Mouse (Mus musculus): ENCODE data around the gene Phf14.

Phf14 gene

DNA sequence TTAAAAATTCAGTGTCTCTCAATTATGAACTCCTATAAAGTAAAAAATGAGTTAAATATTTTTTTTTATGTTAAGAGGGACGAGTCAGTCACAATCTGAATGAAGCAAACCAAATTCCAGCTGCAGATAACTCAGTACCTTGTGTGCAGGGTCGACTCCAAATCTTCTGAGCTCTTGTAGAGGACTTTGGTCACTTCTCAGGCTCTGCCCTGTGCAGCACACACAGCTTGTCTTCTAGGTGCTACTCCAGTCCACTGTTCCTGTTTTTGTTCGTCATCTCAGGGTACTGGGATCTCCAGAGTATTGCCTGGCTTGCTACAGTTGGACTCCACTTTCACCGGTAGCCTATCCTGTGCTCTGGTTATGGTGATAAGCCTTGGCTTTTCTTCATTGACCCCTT is 113.1 kb downstream of the Phf14 start:
- DNase-seq (ENCODE audit: low spot score in 2 of 2), result no peak

DNA sequence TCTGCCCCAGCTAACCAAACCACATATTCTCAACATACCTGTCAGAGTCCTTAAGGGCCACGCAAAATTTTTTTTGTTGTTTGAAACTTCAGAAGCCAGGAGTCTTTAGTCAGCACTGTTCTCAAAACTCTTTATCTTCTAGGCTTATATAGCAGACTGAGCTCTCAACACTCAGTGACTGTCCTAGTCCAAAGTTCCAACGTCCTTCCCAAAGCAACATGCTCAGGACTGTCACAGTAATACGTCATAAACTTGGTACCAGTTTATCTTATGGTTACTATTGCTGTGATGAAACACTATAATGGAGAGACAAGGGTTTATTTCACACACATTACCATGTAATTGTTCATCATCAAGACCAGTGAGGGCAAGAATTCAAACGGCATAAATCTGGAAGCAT is 113.9 kb downstream of the Phf14 start:
- no peak for DNase-seq (ENCODE audit: low spot score in 2 of 2)

DNA sequence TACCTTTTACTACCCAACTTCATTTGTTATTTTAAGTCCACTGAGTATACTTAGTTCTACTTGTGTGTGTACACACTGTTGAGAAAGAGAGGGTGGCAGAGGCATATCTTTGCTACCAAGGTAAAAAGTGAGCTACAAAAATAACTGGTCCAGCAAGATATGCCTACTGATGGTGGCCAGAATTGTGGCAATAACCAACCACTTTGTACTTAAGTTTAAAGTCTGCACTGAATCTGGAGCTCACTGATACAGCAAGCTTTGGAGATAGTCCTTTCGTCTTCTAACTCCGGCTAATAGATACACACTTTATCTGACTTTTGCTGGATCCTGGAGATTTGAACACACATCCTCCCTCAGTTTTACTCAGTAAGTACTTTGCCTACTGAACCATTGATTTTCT is 115.8 kb downstream of the Phf14 start:
- no peak for DNase-seq (ENCODE audit: low spot score in 2 of 2)

DNA sequence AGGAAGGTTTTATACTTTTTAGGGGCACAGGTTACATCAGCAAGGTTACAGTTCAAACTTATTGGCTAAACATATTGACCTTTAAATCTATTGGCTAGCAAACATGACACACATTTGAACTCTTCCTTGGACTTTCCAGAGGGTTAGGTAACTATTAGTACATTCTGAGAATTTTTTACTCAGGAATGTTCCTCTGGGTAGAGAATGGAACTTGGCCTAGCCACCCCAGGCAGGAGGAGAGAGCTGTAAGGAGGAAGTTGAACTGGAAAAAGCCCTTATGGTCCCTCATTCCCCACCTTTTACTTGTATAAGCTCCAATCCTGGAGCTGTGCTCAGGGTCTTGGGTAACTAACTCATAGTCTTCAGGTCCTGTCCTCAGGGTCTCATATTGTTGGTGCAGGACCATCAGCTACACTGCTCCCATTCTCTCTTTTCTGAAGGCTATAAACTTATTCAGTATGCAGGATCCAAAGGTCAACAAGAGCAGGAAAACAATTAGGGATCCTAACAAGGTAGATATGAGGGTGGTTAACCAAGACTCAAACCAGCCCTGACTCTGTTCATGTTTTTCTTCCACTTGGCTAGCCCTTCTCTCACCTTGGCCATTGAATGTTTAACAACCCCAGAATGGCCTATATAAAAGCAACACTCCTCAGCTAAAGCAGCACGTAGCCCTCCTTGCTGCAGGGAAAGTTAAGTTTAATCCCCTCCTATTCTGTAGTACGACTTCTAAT is 119.4 kb downstream of the Phf14 start:
- no peak for DNase-seq (ENCODE audit: low spot score in 2 of 2)

DNA sequence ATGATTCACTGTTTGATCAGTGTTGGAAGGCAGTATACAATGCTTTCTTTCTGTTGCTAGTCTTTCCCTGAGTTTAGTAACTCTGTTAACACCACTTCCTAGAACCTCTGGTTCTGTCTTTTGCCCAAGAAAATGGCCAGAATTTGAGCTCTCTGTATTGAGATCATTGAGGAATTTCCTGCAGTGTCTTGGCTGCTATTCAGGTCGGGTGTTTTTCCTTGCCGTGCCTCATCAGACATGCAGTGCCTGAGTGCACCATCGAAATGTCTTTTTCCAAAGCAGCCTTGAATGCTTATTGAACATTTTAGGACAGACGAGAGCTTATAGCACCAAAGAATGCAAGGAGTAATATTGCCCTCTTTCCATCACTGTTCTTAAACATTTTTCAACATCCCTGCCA is 127.0 kb downstream of the Phf14 start:
- DNase-seq (ENCODE audit: low spot score in 2 of 2), result no peak

DNA sequence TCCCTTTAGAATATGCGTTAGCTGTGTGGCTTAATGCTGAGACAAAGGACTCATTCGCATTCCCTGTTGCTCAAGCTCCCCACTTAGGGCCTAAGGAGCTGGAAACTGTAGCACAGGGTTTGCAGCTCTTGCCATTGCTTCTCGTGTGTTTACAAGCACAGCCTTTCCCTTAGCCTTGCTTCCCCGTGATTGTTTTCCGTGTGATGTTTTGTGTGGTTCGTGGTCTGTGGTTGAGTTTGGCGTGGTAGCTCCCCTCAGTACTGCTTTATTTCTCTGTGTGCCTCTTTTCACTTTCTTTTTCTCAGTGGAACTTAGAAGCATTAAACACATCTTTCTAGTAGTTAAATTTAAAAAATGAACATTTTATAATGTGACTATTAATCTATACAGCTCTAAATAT is 130.7 kb downstream of the Phf14 start:
- DNase-seq (ENCODE audit: low spot score in 2 of 2), result no peak

DNA sequence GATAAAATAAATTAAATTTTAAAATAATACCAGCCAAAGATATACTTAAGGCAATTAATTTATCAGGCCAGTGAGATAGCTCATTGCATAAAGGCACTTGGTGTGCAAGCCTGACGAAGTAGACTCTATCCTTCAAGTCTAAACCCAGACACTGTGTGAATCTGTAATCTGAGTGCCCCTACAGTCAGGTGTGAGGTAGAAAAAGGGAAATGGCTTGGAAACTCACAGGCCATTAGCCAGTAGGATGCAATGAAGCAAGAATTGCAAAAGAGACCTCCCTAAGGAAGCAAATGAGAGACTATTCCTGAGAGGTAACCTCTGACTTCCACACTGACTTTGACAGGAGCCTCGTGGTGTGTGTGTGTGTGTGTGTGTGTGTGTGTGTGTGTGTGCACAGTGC is 145.3 kb downstream of the Phf14 start:
- no peak for DNase-seq (ENCODE audit: low spot score in 2 of 2)

DNA sequence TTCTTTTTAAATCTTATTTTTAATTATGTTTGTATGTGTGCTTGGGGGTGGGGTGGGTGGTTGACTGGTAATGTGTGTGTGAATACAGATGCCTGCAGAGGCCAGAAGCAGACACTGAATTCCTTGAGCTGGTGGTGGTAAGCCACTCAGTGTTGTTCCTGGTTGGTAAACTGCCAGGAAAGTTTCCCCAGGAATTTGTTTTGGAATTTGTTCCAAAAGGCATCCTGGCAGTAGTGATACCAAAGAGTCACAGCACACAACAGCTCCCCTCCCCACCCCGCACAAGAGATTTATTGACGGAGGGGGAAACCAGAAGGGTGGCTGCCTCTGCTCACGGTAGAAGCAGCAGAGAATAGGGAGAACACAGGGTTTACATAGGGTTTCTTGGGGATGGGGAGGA is 146.5 kb downstream of the Phf14 start:
- peak; percentile 15 to 23 for DNase-seq (ENCODE audit: low spot score in 2 of 2)

DNA sequence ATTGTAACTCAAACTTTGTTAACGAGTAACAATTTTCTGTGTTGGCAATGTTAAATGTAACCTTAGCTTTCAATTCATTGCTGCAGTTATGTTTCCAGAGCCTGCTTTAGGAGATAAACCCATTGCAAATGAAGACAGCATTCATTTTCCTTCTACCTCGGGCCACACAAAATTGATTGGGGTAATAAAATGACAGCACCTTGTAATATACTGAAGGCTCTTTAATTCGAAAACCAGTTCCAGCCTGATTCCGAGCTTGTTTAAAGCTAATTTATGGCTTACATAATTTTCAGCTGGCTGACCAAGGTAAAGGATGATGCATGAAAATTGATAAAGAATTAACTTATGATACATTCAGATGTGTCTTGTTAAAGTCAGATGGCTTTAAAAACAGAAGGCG is 151.1 kb downstream of the Phf14 start:
- DNase-seq (ENCODE audit: low spot score in 2 of 2), result no peak

DNA sequence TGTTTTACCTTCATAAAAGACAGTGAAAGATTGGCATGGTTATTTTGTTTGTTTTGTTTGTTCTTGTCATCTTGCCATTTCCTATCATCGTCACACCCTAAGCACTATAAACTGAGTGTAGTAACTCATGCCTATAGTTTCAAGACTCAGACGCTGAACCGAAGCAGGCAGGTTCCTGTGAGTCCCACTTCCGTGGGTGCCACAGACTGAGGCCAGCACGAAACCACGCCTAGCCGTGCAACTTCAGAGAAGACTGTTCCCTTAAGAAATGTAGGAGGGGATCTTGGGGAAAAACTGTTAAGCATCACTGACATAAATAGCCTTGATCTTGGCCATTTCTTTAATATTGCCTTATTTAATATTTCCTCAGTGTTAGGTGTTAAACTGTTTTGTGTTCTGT is 152.4 kb downstream of the Phf14 start:
- no peak for DNase-seq (ENCODE audit: low spot score in 2 of 2)

DNA sequence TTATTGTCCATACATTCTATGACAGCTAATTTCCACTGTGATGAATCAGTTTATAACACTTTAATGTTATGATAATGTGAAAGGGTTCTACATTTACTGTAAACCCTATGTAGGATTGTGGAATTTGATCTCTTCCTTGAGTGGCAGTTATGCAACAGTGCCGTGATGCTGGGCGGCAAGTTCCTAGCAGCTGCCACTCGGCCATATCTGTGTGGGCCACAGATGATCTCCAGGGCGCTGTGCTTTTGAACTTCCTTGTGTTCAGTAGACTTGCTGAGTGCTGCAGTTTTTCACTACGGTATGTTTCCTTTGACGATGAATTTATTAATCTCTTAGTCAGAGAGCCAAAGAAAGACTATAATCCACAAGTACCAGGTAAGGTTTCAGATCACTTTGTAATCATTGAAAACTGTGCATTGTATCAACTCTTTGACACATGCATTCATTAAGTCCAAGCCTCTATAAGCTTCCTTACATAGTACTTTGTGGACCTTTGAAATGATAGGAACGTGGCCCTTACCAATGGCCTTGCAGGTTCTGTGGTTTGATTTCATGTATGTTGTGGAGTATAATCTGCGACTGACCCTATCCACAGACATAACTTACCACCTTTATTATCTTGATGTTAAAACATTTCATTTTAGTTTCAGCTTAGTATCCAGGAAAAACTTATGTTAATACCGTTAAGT is 153.0 kb downstream of the Phf14 start:
- no peak for DNase-seq (ENCODE audit: low spot score in 2 of 2)

DNA sequence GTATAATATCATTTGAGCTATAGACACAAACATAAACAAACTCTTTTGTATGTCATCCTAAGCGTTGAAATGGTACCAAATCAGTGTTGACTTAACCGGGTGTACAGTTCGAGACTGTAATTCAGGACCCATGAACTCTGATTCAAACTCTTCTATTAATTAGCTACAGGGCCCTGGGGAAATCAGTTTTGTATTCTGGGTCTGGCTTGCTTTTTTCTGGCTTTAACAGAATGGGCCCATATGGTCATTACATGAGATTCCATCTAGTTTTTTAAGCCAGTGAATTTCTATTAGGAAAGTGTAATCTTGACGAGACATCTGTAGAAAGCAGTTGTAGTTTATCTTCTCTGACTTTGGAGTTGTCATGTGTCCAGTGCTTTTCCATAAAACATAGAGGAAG is 160.3 kb downstream of the Phf14 start:
- DNase-seq (ENCODE audit: low spot score in 2 of 2), result no peak

DNA sequence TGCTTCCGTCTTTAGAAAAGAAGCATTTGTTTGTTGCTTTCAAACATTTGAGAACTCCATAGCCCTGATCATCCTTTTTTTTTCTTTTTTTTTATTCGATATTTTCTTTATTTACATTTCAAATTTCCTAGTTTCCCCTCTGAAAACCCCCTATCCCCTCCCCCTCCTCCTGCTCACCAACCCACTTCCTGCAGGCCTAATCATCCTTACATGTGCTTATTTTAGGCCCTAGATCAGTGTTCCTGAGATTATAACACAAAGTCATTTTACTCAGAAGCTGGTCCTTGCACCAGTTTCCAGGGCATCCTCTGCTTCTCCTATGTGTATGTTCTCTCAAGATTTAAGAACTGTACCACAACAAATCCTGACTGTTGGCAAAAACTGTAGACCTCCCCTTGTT is 161.7 kb downstream of the Phf14 start:
- DNase-seq (ENCODE audit: low spot score in 2 of 2), result no peak

DNA sequence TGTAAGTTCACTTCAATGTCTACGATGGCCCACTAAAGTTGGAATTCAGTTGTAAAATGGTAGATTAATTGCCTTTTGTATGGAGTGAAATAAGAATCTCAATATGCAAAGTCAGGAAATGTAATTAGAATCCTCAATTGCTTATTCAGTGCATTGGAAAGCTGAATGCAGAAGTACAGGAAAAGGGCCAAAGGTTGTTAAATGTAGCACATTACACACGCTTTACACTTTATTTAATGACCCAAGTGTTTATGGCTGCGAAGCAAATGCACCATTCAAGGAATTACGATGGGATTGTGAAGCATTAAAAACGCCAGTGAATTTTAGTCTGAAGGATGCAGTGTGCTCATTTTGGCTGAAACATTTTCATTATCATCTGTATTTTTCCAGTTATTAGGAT is 167.0 kb downstream of the Phf14 start:
- no peak for DNase-seq (ENCODE audit: low spot score in 2 of 2)

DNA sequence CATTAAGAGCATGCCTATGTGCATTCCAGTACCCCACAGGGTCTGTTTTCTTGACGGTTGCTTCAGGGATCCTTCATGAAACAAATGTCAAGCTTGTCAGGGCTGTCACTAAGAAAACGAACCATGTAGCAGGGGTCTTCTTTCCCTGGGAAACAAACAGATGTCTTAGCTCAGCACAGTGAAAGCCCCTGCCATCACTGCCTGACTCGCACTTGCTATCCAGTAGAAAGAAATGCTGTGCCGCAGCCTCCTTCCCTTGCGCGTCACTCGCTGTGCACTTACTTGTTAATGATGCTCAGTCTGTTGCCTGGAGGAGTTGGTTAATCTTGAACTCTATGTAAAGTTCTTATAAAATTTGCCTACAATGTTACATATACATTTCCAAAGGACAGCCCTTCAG is 169.7 kb downstream of the Phf14 start:
- no peak for DNase-seq (ENCODE audit: low spot score in 2 of 2)

DNA sequence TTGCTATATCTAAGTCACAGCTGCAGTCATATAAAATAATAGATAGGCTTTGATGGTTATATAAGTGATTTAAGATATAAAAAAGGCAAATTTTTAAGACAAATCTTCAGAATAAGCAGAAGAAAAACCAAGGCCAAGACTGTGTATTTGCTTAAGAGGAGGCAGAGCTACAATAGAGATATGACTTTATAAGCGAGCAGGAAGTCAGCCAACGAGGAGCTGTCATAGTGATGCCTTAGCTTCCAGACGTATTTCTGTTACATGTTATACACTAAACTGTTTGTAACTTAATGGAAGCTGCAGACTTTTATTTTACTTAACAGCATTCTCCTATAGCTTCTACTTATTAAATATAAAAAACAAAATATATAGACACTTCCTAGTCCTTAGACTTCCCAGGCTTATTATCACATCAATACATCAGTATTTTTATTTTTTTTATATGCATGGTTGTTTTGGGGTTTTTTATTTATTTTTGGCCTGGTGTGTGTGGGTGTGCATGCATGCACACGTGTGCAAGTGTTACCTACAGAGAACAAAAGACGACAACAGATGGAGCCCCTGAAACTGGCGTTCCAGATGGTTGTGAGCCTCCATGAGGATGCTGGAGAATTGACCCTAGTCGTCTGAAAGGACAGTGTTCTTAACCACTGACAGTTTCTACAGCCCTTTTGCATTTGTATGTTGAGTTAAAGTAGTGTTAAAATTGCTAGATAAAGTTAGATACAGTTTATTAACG is 170.4 kb downstream of the Phf14 start:
- DNase-seq (ENCODE audit: low spot score in 2 of 2), result no peak

DNA sequence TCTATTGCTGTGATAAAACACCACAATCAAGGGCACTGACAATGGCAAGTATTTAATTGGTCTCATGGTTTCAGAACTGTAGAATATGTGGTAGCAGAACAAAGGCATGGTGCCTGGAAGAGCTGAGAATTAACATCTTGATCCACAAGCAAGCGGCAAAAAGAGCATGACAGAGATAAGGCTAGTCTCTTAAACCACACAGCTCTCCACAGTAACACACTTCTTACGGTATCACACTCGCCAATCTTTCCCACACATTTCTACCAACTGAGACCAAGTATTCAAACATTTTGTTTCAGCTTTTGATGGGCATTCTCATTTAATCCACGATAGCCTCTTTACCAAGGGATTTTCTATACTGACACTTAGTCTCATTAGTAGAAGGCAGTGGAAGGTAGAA is 171.7 kb downstream of the Phf14 start:
- no peak for DNase-seq (ENCODE audit: low spot score in 2 of 2)

DNA sequence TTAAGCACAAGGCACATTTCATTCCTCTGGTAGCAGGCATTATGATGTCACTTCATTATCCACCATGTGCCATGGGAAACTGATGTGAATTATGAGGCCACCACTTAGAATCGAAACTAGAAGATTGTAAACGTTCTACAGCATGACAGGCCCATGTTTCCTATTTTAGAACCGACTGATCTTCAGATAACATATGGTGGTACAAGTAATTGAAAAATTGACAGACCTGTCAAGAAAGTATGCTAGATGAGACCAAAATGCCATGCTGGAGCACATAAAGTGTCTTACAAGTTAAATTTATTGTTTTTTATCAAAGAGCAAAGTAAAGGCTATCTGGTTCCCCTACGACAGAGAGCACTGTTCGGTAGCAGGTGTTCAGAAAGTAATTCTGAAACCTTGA is 172.8 kb downstream of the Phf14 start:
- DNase-seq (ENCODE audit: low spot score in 2 of 2), result no peak

DNA sequence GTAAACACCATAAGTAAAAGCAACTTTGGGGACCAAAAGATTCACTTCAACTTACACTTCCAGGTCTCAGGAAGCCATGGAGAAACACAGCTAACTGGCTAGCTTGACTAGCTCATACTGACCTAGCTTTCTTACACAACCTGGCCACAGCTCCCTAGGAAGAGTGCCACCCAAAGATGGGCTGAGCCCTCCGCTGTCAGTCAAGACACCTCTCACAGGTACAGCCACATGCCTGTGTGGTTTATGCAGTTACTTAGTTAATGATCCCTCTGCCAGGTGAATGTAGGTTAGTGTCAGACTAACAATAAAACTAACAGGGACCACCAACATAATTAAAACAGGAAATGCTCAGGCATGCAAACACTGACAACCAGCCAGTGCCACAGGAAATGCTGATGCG is 174.1 kb downstream of the Phf14 start:
- DNase-seq (ENCODE audit: low spot score in 2 of 2), result no peak

DNA sequence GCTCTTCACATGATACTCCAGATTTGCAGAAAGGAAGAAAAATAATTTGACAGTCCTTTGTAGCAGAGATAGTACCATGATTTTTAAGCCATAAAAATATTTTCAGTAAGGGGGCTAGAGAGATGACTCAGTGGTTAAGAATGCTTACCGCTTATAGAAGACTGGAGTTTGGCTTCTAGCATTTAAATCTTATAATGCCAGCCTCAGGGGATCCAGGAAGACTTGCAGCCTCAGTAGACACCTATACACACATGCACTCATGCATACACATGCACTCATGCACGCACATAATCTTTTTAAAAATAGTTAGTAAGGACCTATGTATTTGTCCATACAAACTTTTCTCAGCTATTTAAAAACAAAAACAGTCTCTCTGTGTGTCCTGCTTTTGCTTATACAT is 174.5 kb downstream of the Phf14 start:
- no peak for DNase-seq (ENCODE audit: low spot score in 2 of 2)

DNA sequence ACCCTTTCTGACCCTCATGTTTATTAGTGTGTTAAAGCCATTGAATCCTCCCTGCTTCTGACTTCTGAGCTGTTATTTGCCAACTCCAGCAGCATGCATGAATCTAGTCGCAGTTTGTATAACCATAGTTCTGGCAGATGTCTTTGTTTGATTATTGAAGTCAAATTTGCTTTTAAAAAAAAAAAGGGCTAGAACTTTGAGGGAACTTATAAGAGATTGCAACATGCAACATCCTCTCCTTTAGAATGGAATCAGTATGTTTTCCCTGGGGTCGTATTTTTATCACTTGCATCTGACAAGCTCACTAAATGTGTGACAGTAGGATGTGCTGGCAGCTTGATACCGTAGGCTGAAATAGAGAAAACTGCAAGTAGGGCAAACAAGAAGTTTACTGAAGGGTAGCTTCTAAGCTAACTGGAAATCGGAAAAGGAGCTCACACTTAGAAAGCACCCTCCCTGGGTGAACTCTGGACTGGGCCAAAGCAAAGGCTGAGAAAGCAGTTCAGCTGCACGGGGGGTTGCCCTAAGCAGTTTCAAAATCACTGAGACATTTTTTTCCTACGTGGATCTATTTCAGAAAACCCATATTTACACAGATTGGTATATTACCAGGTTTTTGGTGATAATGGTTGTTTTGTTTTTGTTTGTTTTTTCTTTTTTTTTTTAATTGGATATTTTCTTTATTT is 175.1 kb downstream of the Phf14 start:
- no peak for DNase-seq (ENCODE audit: low spot score in 2 of 2)

DNA sequence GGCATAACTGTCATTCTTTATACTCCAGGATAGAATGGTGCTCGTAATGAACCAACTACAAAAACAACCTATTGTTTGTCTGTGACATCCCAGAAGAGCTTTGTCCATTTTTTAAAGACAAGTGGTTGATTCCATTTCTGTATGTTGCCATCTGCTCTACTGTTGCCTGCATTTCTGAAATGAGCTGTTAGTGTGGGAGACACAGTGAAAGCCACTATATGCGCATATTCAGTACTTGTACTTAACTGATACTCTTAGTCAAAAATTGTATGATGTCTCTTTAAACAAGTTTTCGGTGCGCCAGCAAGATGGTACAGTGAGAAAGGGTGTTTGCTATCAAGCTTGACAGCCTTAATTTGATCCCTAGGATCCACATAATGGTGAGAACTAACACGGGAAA is 177.1 kb downstream of the Phf14 start:
- DNase-seq (ENCODE audit: low spot score in 2 of 2), result no peak

Data from heart, adult 9 months (tissue).